Mouse (Mus musculus) lung, embryonic 15.5 days (tissue): Measurements from ENCODE around the gene Zc3h18. TPM values are rescaled to one million over a fixed set of nuclear protein-coding genes. Genes with fewer than 3 reads are reported as not detected.
A peak's percentile ranks its signal among the peaks of the same experiment; 100 is the strongest.

Experiments used
- ATAC-seq: fragments of 200-750 bp; cut with Nextera tagmentation; 2 replicates; pipeline ENCODE4 v1.8.0; 2017; ENCODE audit warnings: moderate number of reproducible peaks, borderline replicate concordance; ENCODE audit not compliant: low FRiP score, low TSS enrichment; ENCODE audit errors: extremely low read depth
- H3K27ac ChIP-seq: fragments of 300-500 bp; sonication (generic); 2 replicates; pipeline ENCODE4 v1.5.1; 2015; ENCODE audit warnings: moderate library complexity, mild to moderate bottlenecking, inconsistent platforms
- H3K27me3 ChIP-seq: fragments of 300-500 bp; sonication (generic); 2 replicates; pipeline ENCODE4 v1.6.1; 2015; ENCODE audit warnings: inconsistent platforms
- H3K36me3 ChIP-seq: fragments of 300-500 bp; sonication (generic); 2 replicates; pipeline ENCODE4 v1.6.1; 2015; ENCODE audit warnings: inconsistent platforms
- H3K4me1 ChIP-seq: fragments of 300-500 bp; sonication (generic); 2 replicates; pipeline ENCODE4 v1.6.1; 2015; ENCODE audit warnings: inconsistent platforms
- H3K4me2 ChIP-seq: fragments of 300-500 bp; sonication (generic); 2 replicates; pipeline ENCODE4 v1.6.1; 2015; ENCODE audit warnings: inconsistent platforms, mild to moderate bottlenecking, moderate library complexity
- H3K4me3 ChIP-seq: fragments of 300-500 bp; sonication (generic); 2 replicates; pipeline ENCODE4 v1.5.1; 2015; ENCODE audit warnings: mild to moderate bottlenecking, inconsistent platforms
- H3K9ac ChIP-seq: fragments of 300-500 bp; sonication (generic); 2 replicates; pipeline ENCODE4 v1.6.1; 2015; ENCODE audit warnings: inconsistent platforms
- H3K9me3 ChIP-seq: fragments of 300-500 bp; sonication (generic); 2 replicates; pipeline ENCODE4 v1.6.1; 2016; ENCODE audit warnings: inconsistent platforms
- WGBS: fragments of 180-500 bp; shearing (Covaris S2); methylation state at CpG from one replicate; pipeline ENCODE4 v1.1.7; 2015; 5-methylcytosine and 5-hydroxymethylcytosine counted together
- polyA plus RNA-seq: library from polyadenylated mRNA; unstranded; fragments of >200 nt; fragmentation: Nextera tagmentation; extraction: Ambion mirVana; gene quantifications from 2 replicates; pipeline ENCODE4 v1.2.1, GENCODE M21; 2015

Gene Zc3h18
- polyA plus RNA-seq, 1 experiment from 2014 or later, result 55.1 TPM

DNA sequence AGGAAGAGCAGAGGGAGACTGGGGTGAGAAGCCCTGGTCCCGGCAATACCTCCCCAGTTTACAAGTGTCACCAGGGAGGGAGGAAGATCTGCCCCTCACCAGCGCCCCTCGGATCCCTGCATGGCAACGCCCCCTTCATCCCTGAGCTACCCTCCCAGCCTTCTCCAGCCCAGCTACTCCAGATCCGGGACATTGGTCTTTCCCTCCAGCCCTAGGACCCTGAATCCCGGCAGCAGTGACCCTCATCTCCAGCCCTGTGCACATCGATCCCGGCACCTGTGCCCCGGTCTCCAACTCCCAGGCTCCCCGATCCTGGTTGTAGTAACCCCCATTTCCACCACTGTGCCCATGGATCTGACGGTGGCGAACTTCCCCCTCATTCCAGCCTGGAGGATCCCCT, 66.4 kb downstream of the Zc3h18 start:
- Histone ChIP-seq H3K9ac (peak overlapping the region; percentile 53), H3K36me3 (no peaks in the 10 kb centered on the region), H3K4me3 (peak overlapping the region; percentile 63), H3K27ac (peak overlapping the region; percentile 58), H3K4me1 (peaks cover 33% of the 10 kb centered on the region), H3K4me2 (peak overlapping the region; percentile 94), H3K27me3 (no peaks in the 10 kb centered on the region), H3K9me3 (no peaks in the 10 kb centered on the region)
- under 1% methylated on average over 12 of the region's 12 CpGs for WGBS
- ATAC-seq, result no peak

GRCm38 (mm10) chr8:122443262-122444006, 67.0 kb downstream of the Zc3h18 start, which contains the start of gene Mvd:
Mvd (minus strand) TSS chr8:122443422.
- Histone ChIP-seq H3K36me3 (no peaks in the 10 kb centered on the region), H3K4me3 (peak within 1 kb of the TSS; percentile 63), H3K9ac (peak within 1 kb of the TSS; percentile 65), H3K27ac (peak within 1 kb of the TSS; percentile 99), H3K27me3 (no peaks in the 10 kb centered on the region), H3K9me3 (no peaks in the 10 kb centered on the region), H3K4me2 (peak within 1 kb of the TSS; percentile 94), H3K4me1 (peaks cover 29% of the 10 kb centered on the region)
- peak; percentile 97 for ATAC-seq
- under 1% methylated on average over 47 of the region's 47 CpGs for WGBS

- Histone ChIP-seq H3K4me1 (peaks cover 26% of the 10 kb centered on the region), H3K27me3 (no peaks in the 10 kb centered on the region), H3K9me3 (no peaks in the 10 kb centered on the region), H3K36me3 (no peaks in the 10 kb centered on the region), H3K4me2 (peak overlapping the region; percentile 94), H3K9ac (peak overlapping the region; percentile 65), H3K4me3 (peak overlapping the region; percentile 63), H3K27ac (peak overlapping the region; percentile 99)
- ATAC-seq, result peak; percentile 73
- 1% methylated on average over 19 of the region's 19 CpGs for WGBS
Measured at GRCm38 (mm10) chr8:122444058-122444748, 67.8 kb downstream of the Zc3h18 start.

DNA sequence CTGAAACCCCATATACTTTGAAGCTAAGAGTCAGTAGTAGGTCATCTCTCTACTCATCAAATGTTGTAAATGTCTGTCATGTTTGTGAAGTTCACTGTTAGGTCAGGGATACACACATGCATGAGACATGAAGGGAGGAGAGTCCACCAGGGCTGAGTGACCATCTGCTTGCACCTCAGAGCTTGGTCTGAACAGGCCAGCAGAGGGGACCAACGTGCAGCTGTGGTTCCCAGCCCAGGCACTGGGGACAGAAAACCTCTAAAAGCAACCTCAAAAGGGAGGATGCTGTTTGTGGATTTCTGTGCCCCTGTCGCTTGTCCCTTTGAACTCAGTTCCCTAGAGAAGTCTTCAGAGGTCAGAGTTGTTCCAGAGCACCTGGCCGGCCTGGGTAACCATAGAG, 68.8 kb downstream of the Zc3h18 start:
- no peaks in the 10 kb centered on the region for H3K9me3 ChIP-seq
- peak overlapping the region; percentile 99 for H3K27ac ChIP-seq
- no peaks in the 10 kb centered on the region for H3K27me3 ChIP-seq
- no peak overlapping the region for H3K4me3 ChIP-seq
- 63% methylated on average over 3 of the region's 3 CpGs for WGBS
- no peaks in the 10 kb centered on the region for H3K36me3 ChIP-seq
- H3K9ac ChIP-seq, result 0 out of 2 replicates have a peak overlapping the region, but pooled peaks have one; percentile 65
- H3K4me2 ChIP-seq, result peak overlapping the region; percentile 94; the same call in 1 of the 2 replicates
- peaks cover 26% of the 10 kb centered on the region for H3K4me1 ChIP-seq
- ATAC-seq, result no peak

GRCm38 (mm10) chr8:122451161-122451703, 74.8 kb downstream of the Zc3h18 start:
- no peaks in the 10 kb centered on the region for H3K4me1 ChIP-seq
- H3K9me3 ChIP-seq, result no peaks in the 10 kb centered on the region
- no peaks in the 10 kb centered on the region for H3K36me3 ChIP-seq
- H3K27me3 ChIP-seq, result no peaks in the 10 kb centered on the region
- WGBS, result 67% methylated on average over 7 of the region's 7 CpGs
- no peak overlapping the region for H3K4me2 ChIP-seq
- H3K27ac ChIP-seq, result no peak overlapping the region
- no peak overlapping the region for H3K4me3 ChIP-seq
- ATAC-seq, result no peak
- no peak overlapping the region for H3K9ac ChIP-seq

GRCm38 (mm10) chr8:122452154-122452553, 75.7 kb downstream of the Zc3h18 start:
- no peaks in the 10 kb centered on the region for H3K4me1 ChIP-seq
- H3K9ac ChIP-seq, result no peak overlapping the region
- no peaks in the 10 kb centered on the region for H3K36me3 ChIP-seq
- ATAC-seq, result no peak
- no peaks in the 10 kb centered on the region for H3K9me3 ChIP-seq
- H3K4me2 ChIP-seq, result no peak overlapping the region
- H3K27ac ChIP-seq, result no peak overlapping the region
- peaks cover under 1% of the 10 kb centered on the region; the same call in 1 of the 2 replicates for H3K27me3 ChIP-seq
- 76% methylated on average over 10 of the region's 10 CpGs for WGBS
- no peak overlapping the region for H3K4me3 ChIP-seq

DNA sequence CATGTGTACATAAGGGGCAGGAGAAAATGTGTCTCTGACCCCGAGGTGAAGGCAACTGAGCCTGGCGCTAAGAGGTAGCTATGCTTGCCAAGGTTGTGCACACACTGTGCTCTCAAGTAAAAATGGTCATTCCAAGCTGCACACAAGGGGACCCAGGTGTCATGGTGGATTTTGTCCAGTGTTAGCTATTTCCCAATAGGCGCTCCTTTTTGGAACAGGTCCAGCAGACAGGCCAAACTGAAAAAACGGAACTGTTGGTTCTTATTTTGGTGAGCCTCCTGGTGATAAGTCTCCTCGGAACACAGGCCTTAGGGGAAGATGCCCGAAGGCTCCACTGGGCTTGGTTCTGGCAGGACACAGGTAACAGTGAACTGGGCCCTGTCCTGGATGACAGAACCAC, 78.0 kb downstream of the Zc3h18 start:
- 75% methylated on average over 6 of the region's 6 CpGs for WGBS

GRCm38 (mm10) chr8:122457171-122457570, 80.8 kb downstream of the Zc3h18 start:
- 54% methylated on average over 11 of the region's 11 CpGs for WGBS
- Histone ChIP-seq H3K4me3 (no peak overlapping the region), H3K27me3 (peaks cover 39% of the 10 kb centered on the region), H3K27ac (no peak overlapping the region), H3K9me3 (no peaks in the 10 kb centered on the region), H3K4me1 (peaks cover 20% of the 10 kb centered on the region), H3K36me3 (no peaks in the 10 kb centered on the region), H3K9ac (no peak overlapping the region), H3K4me2 (no peak overlapping the region)
- ATAC-seq, result no peak

More for the DNA sequence above, 78.0 kb downstream of the Zc3h18 start:
- ATAC-seq, result no peak
- no peak overlapping the region for H3K4me2 ChIP-seq
- no peak overlapping the region for H3K27ac ChIP-seq
- peaks cover 13% of the 10 kb centered on the region; the same call in 1 of the 2 replicates for H3K27me3 ChIP-seq
- no peak overlapping the region for H3K9ac ChIP-seq
- H3K4me1 ChIP-seq, result no peaks in the 10 kb centered on the region
- H3K36me3 ChIP-seq, result no peaks in the 10 kb centered on the region
- H3K4me3 ChIP-seq, result no peak overlapping the region
- H3K9me3 ChIP-seq, result no peaks in the 10 kb centered on the region

- ATAC-seq, result no peak
- Histone ChIP-seq H3K4me3 (no peak overlapping the region; the same call in 1 of the 2 replicates), H3K27me3 (peaks cover 46% of the 10 kb centered on the region), H3K4me2 (no peak overlapping the region), H3K4me1 (peaks cover 33% of the 10 kb centered on the region), H3K27ac (no peak overlapping the region), H3K36me3 (no peaks in the 10 kb centered on the region), H3K9ac (no peak overlapping the region), H3K9me3 (no peaks in the 10 kb centered on the region)
- 50% methylated on average over 6 of the region's 6 CpGs for WGBS
Measured at GRCm38 (mm10) chr8:122459218-122459900, 83.0 kb downstream of the Zc3h18 start.

GRCm38 (mm10) chr8:122459990-122460389, 83.6 kb downstream of the Zc3h18 start:
- Histone ChIP-seq H3K9me3 (no peaks in the 10 kb centered on the region), H3K4me2 (peak overlapping the region; percentile 57), H3K4me3 (peak overlapping the region; percentile 37), H3K9ac (peak overlapping the region; percentile 32), H3K36me3 (no peaks in the 10 kb centered on the region), H3K27ac (no peak overlapping the region), H3K4me1 (peaks cover 34% of the 10 kb centered on the region), H3K27me3 (peaks cover 46% of the 10 kb centered on the region)
- peak; percentile 13; the same call in 1 of the 2 replicates for ATAC-seq
- 20% methylated on average over 7 of the region's 7 CpGs for WGBS
